Mouse (Mus musculus) embryonic facial prominence, embryonic 15.5 days (tissue): ENCODE data around the gene Lsm4. TPM values are rescaled to one million over a fixed set of nuclear protein-coding genes. Genes with fewer than 3 reads are reported as not detected.
A peak's percentile ranks its signal among the peaks of the same experiment; 100 is the strongest.

Experiments
- ATAC-seq: fragments of 200-750 bp; cut with Nextera tagmentation; 2 replicates; pipeline ENCODE4 v1.8.0; 2017; ENCODE audit warnings: low read depth, moderate TSS enrichment; ENCODE audit not compliant: insufficient number of reproducible peaks, low FRiP score, low TSS enrichment
- H3K27ac ChIP-seq: fragments of 300-500 bp; sonication (generic); replicated peaks from 2 replicates; pipeline ENCODE4 v1.5.1; 2015; ENCODE audit warnings: mild to moderate bottlenecking, inconsistent platforms
- H3K27me3 ChIP-seq: fragments of 300-500 bp; sonication (generic); 2 replicates; pipeline ENCODE4 v1.6.1; 2015; ENCODE audit warnings: inconsistent platforms
- H3K36me3 ChIP-seq: fragments of 300-500 bp; sonication (generic); 2 replicates; pipeline ENCODE4 v1.6.1; 2015; ENCODE audit warnings: mild to moderate bottlenecking, inconsistent platforms
- H3K4me1 ChIP-seq: fragments of 300-500 bp; sonication (generic); 2 replicates; pipeline ENCODE4 v1.6.1; 2015; ENCODE audit warnings: inconsistent platforms
- H3K4me2 ChIP-seq: fragments of 300-500 bp; sonication (generic); replicated peaks from 2 replicates; pipeline ENCODE4 v1.6.1; 2015; ENCODE audit warnings: mild to moderate bottlenecking, inconsistent platforms
- H3K4me3 ChIP-seq: fragments of 300-500 bp; sonication (generic); replicated peaks from 2 replicates; pipeline ENCODE4 v1.5.1; 2015; ENCODE audit warnings: mild to moderate bottlenecking, inconsistent platforms
- H3K9ac ChIP-seq: fragments of 300-500 bp; sonication (generic); 2 replicates; pipeline ENCODE4 v1.6.1; 2015; ENCODE audit warnings: inconsistent platforms
- H3K9me3 ChIP-seq: fragments of 300-500 bp; sonication (generic); replicated peaks from 2 replicates; pipeline ENCODE4 v1.6.1; 2016; ENCODE audit warnings: inconsistent platforms
- WGBS: fragments of 180-500 bp; shearing (Covaris S2); methylation state at CpG from one replicate; pipeline ENCODE4 v1.1.7; 2015; 5-methylcytosine and 5-hydroxymethylcytosine counted together
- polyA plus RNA-seq: library from polyadenylated mRNA; unstranded; fragments of >200 nt; fragmentation: Nextera tagmentation; extraction: Ambion mirVana; gene quantifications from 2 replicates; pipeline ENCODE4 v1.2.1, GENCODE M21; 2015

Lsm4 gene
- polyA plus RNA-seq, 1 experiment from 2014 or later = 243 TPM

DNA sequence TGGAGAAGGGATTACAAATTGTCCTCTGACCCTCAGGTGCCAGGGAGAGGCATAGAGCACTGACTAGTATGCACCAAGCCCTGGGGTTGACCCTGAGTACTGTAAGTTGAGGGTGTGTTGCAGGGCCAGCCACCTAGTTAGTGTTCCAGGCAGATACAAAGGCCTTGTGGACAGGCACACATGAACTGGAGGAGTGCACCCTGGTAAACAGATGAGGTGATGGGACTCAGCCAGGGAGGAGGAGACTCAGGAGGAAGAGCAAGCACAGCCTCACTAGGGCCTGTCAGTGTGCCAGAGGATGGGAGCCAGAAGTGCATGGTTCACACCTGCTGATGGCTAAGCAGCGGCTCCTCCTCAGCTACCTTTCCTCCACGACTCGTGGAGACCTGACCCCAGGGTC is 7.0 kb downstream of the Lsm4 start:
- H3K9me3 ChIP-seq = no peaks in the 10 kb centered on the region
- 67% methylated on average over 3 of the region's 3 CpGs for WGBS
- H3K27ac ChIP-seq = 0 out of 2 replicates have a peak overlapping the region, but pooled peaks have one; percentile 0
- no peak overlapping the region for H3K4me2 ChIP-seq
- H3K9ac ChIP-seq = no peak overlapping the region
- H3K4me3 ChIP-seq = no peak overlapping the region
- peaks cover 26% of the 10 kb centered on the region for H3K4me1 ChIP-seq
- H3K27me3 ChIP-seq = no peaks in the 10 kb centered on the region
- no peak for ATAC-seq
- H3K36me3 ChIP-seq = peaks cover 30% of the 10 kb centered on the region

GRCm38 (mm10) chr8:70681410-70681809 is 8.4 kb downstream of the Lsm4 start:
- ATAC-seq = no peak
- H3K9ac ChIP-seq = no peak overlapping the region
- H3K4me2 ChIP-seq = no peak overlapping the region
- H3K4me3 ChIP-seq = no peak overlapping the region
- H3K27ac ChIP-seq = peak overlapping the region; percentile 69
- no peaks in the 10 kb centered on the region for H3K27me3 ChIP-seq
- H3K4me1 ChIP-seq = peaks cover 22% of the 10 kb centered on the region
- H3K36me3 ChIP-seq = peaks cover 30% of the 10 kb centered on the region
- 49% methylated on average over 3 of the region's 3 CpGs for WGBS
- no peaks in the 10 kb centered on the region for H3K9me3 ChIP-seq

- Histone ChIP-seq H3K9ac (0 out of 2 replicates have a peak overlapping the region, but pooled peaks have one; percentile 7), H3K4me1 (peaks cover 22% of the 10 kb centered on the region), H3K4me2 (peak overlapping the region; percentile 44), H3K9me3 (no peaks in the 10 kb centered on the region), H3K27me3 (no peaks in the 10 kb centered on the region), H3K36me3 (peaks cover 30% of the 10 kb centered on the region), H3K4me3 (peak overlapping the region; percentile 17; the same call in 1 of the 2 replicates), H3K27ac (peak overlapping the region; percentile 69)
- peak; percentile 68 for ATAC-seq
- 2% methylated on average over 19 of the region's 19 CpGs for WGBS
These were observed 9.1 kb downstream of the Lsm4 start for GRCm38 (mm10) chr8:70682193-70682592.

DNA sequence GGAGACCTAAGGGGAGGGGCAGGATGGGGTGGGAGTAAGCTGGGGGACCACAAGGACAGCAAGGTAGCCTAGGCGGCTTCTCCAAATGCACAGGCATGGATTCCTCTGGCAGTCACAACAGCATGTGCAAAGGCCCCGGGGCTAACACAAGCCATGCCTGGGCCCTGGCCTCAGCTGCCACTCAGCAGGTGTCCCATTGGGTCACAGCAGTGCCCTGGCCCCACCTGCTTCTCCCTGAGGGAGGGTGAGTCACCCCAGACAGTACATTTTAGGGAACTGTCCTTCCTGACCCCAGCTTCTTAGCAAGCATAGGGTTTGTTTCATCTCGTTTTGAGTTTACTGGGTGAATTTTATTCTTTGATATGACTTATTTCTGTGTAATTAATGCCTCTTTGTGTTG is 9.6 kb downstream of the Lsm4 start:
- Histone ChIP-seq H3K4me1 (peaks cover 22% of the 10 kb centered on the region), H3K4me3 (peak overlapping the region; percentile 17; the same call in 1 of the 2 replicates), H3K4me2 (peak overlapping the region; percentile 44), H3K9me3 (no peaks in the 10 kb centered on the region), H3K36me3 (peaks cover 25% of the 10 kb centered on the region), H3K27me3 (no peaks in the 10 kb centered on the region), H3K27ac (peak overlapping the region; percentile 69), H3K9ac (no peak overlapping the region)
- ATAC-seq = no peak
- WGBS = 54% methylated on average over 3 of the region's 3 CpGs

DNA sequence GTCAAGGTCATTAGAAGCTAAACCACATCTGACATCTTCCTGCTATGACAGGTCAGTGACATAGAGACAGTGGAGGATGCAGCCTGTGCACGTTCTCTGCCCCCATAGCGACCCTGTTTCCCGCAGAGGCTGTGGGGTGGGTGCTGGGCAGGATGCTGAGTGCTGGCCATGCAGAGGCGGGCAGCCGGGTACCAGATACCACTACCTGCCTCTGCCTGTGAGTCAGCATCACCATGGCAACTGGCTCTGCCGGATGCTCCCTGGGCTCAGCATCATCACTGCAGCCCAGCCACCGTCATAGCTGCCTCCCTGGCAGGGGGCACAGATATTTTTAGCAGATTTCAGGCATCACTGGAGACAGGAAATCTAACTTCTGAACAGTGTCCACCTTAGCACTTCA is 11.2 kb downstream of the Lsm4 start:
- ATAC-seq = no peak
- Histone ChIP-seq H3K4me1 (peaks cover 22% of the 10 kb centered on the region), H3K4me2 (no peak overlapping the region), H3K9ac (no peak overlapping the region), H3K27me3 (no peaks in the 10 kb centered on the region), H3K27ac (no peak overlapping the region), H3K36me3 (peaks cover 9% of the 10 kb centered on the region; the same call in 1 of the 2 replicates), H3K9me3 (no peaks in the 10 kb centered on the region), H3K4me3 (no peak overlapping the region)
- WGBS = 58% methylated on average over 7 of the region's 7 CpGs

- no peak overlapping the region for H3K4me2 ChIP-seq
- no peak overlapping the region for H3K4me3 ChIP-seq
- no peaks in the 10 kb centered on the region for H3K27me3 ChIP-seq
- no peak overlapping the region for H3K9ac ChIP-seq
- H3K4me1 ChIP-seq = peaks cover 25% of the 10 kb centered on the region
- no peaks in the 10 kb centered on the region for H3K36me3 ChIP-seq
- WGBS = 80% methylated on average over 8 of the region's 8 CpGs
- H3K9me3 ChIP-seq = no peaks in the 10 kb centered on the region
- no peak overlapping the region for H3K27ac ChIP-seq
- ATAC-seq = no peak
These were observed 14.5 kb downstream of the Lsm4 start for GRCm38 (mm10) chr8:70687576-70687975.

DNA sequence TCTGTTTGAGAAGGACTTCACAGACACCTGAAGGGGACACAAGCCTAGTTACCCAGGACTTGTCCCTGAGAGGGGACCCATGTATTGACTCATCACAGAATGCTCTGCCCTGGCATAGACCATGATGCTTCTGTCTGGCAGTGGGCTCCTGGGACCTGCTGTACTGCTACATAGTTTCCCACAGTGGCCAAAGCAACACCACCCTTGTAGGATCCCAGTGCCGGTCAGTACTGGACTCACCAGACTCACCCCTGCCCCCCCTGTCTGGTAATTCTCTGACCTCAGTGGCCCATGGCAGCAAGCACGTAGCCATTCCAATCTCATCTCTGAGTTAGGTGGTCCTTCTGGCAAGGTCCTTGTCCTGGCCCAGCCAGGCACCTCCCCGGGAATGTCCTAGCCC is 15.1 kb downstream of the Lsm4 start:
- WGBS = 88% methylated on average over 3 of the region's 3 CpGs
- H3K27ac ChIP-seq = no peak overlapping the region
- H3K4me3 ChIP-seq = no peak overlapping the region
- no peak for ATAC-seq
- no peak overlapping the region for H3K9ac ChIP-seq
- no peak overlapping the region for H3K4me2 ChIP-seq
- H3K27me3 ChIP-seq = no peaks in the 10 kb centered on the region
- H3K9me3 ChIP-seq = no peaks in the 10 kb centered on the region
- peaks cover 24% of the 10 kb centered on the region for H3K4me1 ChIP-seq
- no peaks in the 10 kb centered on the region for H3K36me3 ChIP-seq

- no peak overlapping the region for H3K9ac ChIP-seq
- no peaks in the 10 kb centered on the region for H3K36me3 ChIP-seq
- H3K4me1 ChIP-seq = peaks cover 25% of the 10 kb centered on the region
- H3K9me3 ChIP-seq = no peaks in the 10 kb centered on the region
- no peak overlapping the region for H3K4me3 ChIP-seq
- H3K27ac ChIP-seq = no peak overlapping the region; the same call in 1 of the 2 replicates
- WGBS = 48% methylated on average over 5 of the region's 5 CpGs
- no peaks in the 10 kb centered on the region for H3K27me3 ChIP-seq
- no peak overlapping the region for H3K4me2 ChIP-seq
- no peak for ATAC-seq
These were observed 16.9 kb downstream of the Lsm4 start for GRCm38 (mm10) chr8:70689892-70690390.

- peak overlapping the region; percentile 39 for H3K4me3 ChIP-seq
- H3K9me3 ChIP-seq = no peaks in the 10 kb centered on the region
- WGBS = 56% methylated on average over 4 of the region's 4 CpGs
- H3K27ac ChIP-seq = peak overlapping the region; percentile 78
- ATAC-seq = no peak
- H3K4me2 ChIP-seq = peak overlapping the region; percentile 61
- H3K27me3 ChIP-seq = no peaks in the 10 kb centered on the region
- no peaks in the 10 kb centered on the region for H3K36me3 ChIP-seq
- no peak overlapping the region for H3K9ac ChIP-seq
- peaks cover 38% of the 10 kb centered on the region for H3K4me1 ChIP-seq
These were observed 18.2 kb downstream of the Lsm4 start for GRCm38 (mm10) chr8:70691230-70691629.

DNA sequence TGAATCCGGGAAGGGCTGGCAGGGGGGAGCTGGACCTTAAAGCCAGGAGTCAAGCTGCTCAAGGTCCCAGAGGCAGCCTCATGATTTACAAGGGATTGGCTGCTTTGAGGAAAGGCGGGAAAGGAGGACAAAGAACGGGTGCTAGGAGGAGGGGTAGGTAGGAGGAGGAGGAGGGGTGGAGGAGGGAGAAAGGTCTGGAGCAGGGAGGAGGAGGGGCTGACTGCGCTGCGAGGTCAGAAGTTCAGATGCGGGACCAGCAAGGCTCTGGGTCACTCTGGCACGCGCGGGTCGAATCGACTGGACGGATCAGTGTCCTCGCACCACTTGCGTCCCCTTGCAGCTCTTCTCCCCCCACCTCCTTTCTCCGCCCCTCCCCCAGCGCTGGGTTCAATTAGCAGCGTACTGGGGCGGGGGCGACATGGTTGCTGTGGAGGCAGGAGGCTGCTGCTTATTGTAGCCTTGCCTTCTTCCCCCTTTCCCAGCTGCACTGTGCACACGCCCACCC is 18.7 kb downstream of the Lsm4 start:
- WGBS = 2% methylated on average over 20 of the region's 20 CpGs
- peak; percentile 64; the same call in 1 of the 2 replicates for ATAC-seq

DNA sequence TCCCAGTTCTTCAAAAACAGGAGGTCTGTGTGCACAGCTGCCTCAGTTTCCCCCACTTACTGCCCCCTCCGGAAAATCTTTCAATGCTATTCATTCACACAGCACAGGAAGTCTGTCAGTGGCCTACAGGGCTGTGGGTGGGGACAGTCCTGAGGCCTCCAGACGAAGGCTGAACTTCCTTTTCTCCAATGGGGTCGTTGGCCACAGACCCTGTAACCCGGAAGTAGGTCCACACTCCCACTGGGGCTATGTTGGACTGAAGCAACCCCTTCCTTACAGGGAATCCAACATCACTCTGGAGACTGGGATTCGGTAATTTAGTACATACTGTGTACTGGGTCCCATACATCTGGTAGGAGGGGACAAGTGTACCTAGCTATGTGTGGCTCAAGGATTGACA is 20.6 kb downstream of the Lsm4 start:
- no peak overlapping the region for H3K4me2 ChIP-seq
- H3K4me3 ChIP-seq = no peak overlapping the region
- H3K4me1 ChIP-seq = peaks cover 58% of the 10 kb centered on the region
- H3K9ac ChIP-seq = no peak overlapping the region
- 65% methylated on average over 5 of the region's 5 CpGs for WGBS
- no peak for ATAC-seq
- no peaks in the 10 kb centered on the region for H3K27me3 ChIP-seq
- no peaks in the 10 kb centered on the region for H3K36me3 ChIP-seq
- H3K9me3 ChIP-seq = no peaks in the 10 kb centered on the region
- H3K27ac ChIP-seq = no peak overlapping the region

More for the DNA sequence above, 18.7 kb downstream of the Lsm4 start:
- Histone ChIP-seq H3K4me2 (peak overlapping the region; percentile 61), H3K4me3 (peak overlapping the region; percentile 39), H3K9me3 (no peaks in the 10 kb centered on the region), H3K36me3 (no peaks in the 10 kb centered on the region), H3K9ac (peak overlapping the region; percentile 23), H3K27me3 (no peaks in the 10 kb centered on the region), H3K4me1 (peaks cover 43% of the 10 kb centered on the region), H3K27ac (peak overlapping the region; percentile 78)
